Mouse (Mus musculus): ENCODE results near the gene Mnx1. TPM values are rescaled to one million over a fixed set of nuclear protein-coding genes. Genes with fewer than 3 reads are reported as not detected.
A peak's percentile ranks its signal among the peaks of the same experiment; 100 is the strongest.

The Mnx1 gene
- polyA plus RNA-seq (2015; fragmentation: Nextera tagmentation; extraction: Ambion mirVana) = not detected in 2 replicates

- ATAC-seq (replicated peaks; ENCODE audit: extremely low read depth, insufficient read depth, low FRiP score) = no peak
- H3K27ac ChIP-seq (ENCODE audit: low read length) = no peak within 1 kb of the TSS
- 1% methylated on average over 65 of the region's 65 CpGs for WGBS
- H3K36me3 ChIP-seq (ENCODE audit: control insufficient read depth, insufficient read depth) = no peaks in the 10 kb centered on the region
- peak within 1 kb of the TSS; percentile 65 for H3K4me2 ChIP-seq (ENCODE audit: low read depth, low read length)
- peaks cover 11% of the 10 kb centered on the region for H3K4me1 ChIP-seq (ENCODE audit: control insufficient read depth, insufficient read depth, low read length)
- peak within 1 kb of the TSS; percentile 44 for H3K4me3 ChIP-seq (ENCODE audit: low read length)
- peaks cover 97% of the 10 kb centered on the region for H3K27me3 ChIP-seq (ENCODE audit: control insufficient read depth, insufficient read depth, low read length)
- no peaks in the 10 kb centered on the region; the same call in 1 of the 2 replicates for H3K9me3 ChIP-seq (replicated peaks; ENCODE audit: control insufficient read depth, low read length)
- H3K9ac ChIP-seq (ENCODE audit: low read length) = no peak within 1 kb of the TSS
Observed at GRCm38 (mm10) chr5:29478208-29479197, at the start of gene Mnx1. Gene Mnx1 (minus strand): TSS chr5:29478470.

GRCm38 (mm10) chr5:29516432-29516831 lies 38.2 kb upstream of the Mnx1 start:
- no peak for ATAC-seq (replicated peaks; ENCODE audit: extremely low read depth, insufficient read depth, low FRiP score)
- no peaks in the 10 kb centered on the region for H3K36me3 ChIP-seq (ENCODE audit: control insufficient read depth, insufficient read depth)
- no peaks in the 10 kb centered on the region for H3K4me1 ChIP-seq (ENCODE audit: control insufficient read depth, insufficient read depth, low read length)
- no peak overlapping the region for H3K9ac ChIP-seq (ENCODE audit: low read length)
- WGBS = 60% methylated on average over 5 of the region's 5 CpGs
- no peak overlapping the region for H3K4me2 ChIP-seq (ENCODE audit: low read depth, low read length)
- no peaks in the 10 kb centered on the region for H3K9me3 ChIP-seq (replicated peaks; ENCODE audit: control insufficient read depth, low read length)
- 0 out of 2 replicates have a peak, but pooled peaks cover 6% of the 10 kb centered on the region for H3K27me3 ChIP-seq (ENCODE audit: control insufficient read depth, insufficient read depth, low read length)
- H3K4me3 ChIP-seq (ENCODE audit: low read length) = no peak overlapping the region
- no peak overlapping the region for H3K27ac ChIP-seq (ENCODE audit: low read length)

- no peaks in the 10 kb centered on the region for H3K36me3 ChIP-seq (ENCODE audit: control insufficient read depth, insufficient read depth)
- WGBS = 58% methylated on average over 3 of the region's 3 CpGs
- no peak for ATAC-seq (replicated peaks; ENCODE audit: extremely low read depth, insufficient read depth, low FRiP score)
- H3K27ac ChIP-seq (ENCODE audit: low read length) = no peak overlapping the region
- H3K4me2 ChIP-seq (ENCODE audit: low read depth, low read length) = no peak overlapping the region
- H3K27me3 ChIP-seq (ENCODE audit: control insufficient read depth, insufficient read depth, low read length) = 0 out of 2 replicates have a peak, but pooled peaks cover 6% of the 10 kb centered on the region
- no peak overlapping the region for H3K4me3 ChIP-seq (ENCODE audit: low read length)
- H3K9ac ChIP-seq (ENCODE audit: low read length) = no peak overlapping the region
- no peaks in the 10 kb centered on the region for H3K9me3 ChIP-seq (replicated peaks; ENCODE audit: control insufficient read depth, low read length)
- no peaks in the 10 kb centered on the region for H3K4me1 ChIP-seq (ENCODE audit: control insufficient read depth, insufficient read depth, low read length)
Observed at GRCm38 (mm10) chr5:29515888-29516287, 37.6 kb upstream of the Mnx1 start.

GRCm38 (mm10) chr5:29507013-29507412 lies 28.7 kb upstream of the Mnx1 start:
- H3K36me3 ChIP-seq (ENCODE audit: control insufficient read depth, insufficient read depth) = no peaks in the 10 kb centered on the region
- ATAC-seq (replicated peaks; ENCODE audit: extremely low read depth, insufficient read depth, low FRiP score) = no peak
- no peak overlapping the region for H3K9ac ChIP-seq (ENCODE audit: low read length)
- no peak overlapping the region for H3K4me2 ChIP-seq (ENCODE audit: low read depth, low read length)
- H3K27me3 ChIP-seq (ENCODE audit: control insufficient read depth, insufficient read depth, low read length) = no peaks in the 10 kb centered on the region
- no peak overlapping the region for H3K27ac ChIP-seq (ENCODE audit: low read length)
- peaks cover 6% of the 10 kb centered on the region; the same call in 1 of the 2 replicates for H3K4me1 ChIP-seq (ENCODE audit: control insufficient read depth, insufficient read depth, low read length)
- 20% methylated on average over 3 of the region's 3 CpGs for WGBS
- H3K9me3 ChIP-seq (replicated peaks; ENCODE audit: control insufficient read depth, low read length) = no peaks in the 10 kb centered on the region
- H3K4me3 ChIP-seq (ENCODE audit: low read length) = no peak overlapping the region

GRCm38 (mm10) chr5:29487321-29487720 lies 9.1 kb upstream of the Mnx1 start:
- H3K4me2 ChIP-seq (ENCODE audit: low read depth, low read length) = no peak overlapping the region
- no peak overlapping the region for H3K4me3 ChIP-seq (ENCODE audit: low read length)
- no peak overlapping the region for H3K27ac ChIP-seq (ENCODE audit: low read length)
- H3K4me1 ChIP-seq (ENCODE audit: control insufficient read depth, insufficient read depth, low read length) = 0 out of 2 replicates have a peak, but pooled peaks cover 3% of the 10 kb centered on the region
- WGBS = 34% methylated on average over 13 of the region's 13 CpGs
- ATAC-seq (replicated peaks; ENCODE audit: extremely low read depth, insufficient read depth, low FRiP score) = no peak
- no peaks in the 10 kb centered on the region for H3K9me3 ChIP-seq (replicated peaks; ENCODE audit: control insufficient read depth, low read length)
- peaks cover 83% of the 10 kb centered on the region for H3K27me3 ChIP-seq (ENCODE audit: control insufficient read depth, insufficient read depth, low read length)
- no peak overlapping the region for H3K9ac ChIP-seq (ENCODE audit: low read length)
- H3K36me3 ChIP-seq (ENCODE audit: control insufficient read depth, insufficient read depth) = no peaks in the 10 kb centered on the region

- 7% methylated on average over 10 of the region's 10 CpGs for WGBS
- Histone ChIP-seq H3K36me3 (ENCODE audit: control insufficient read depth, insufficient read depth) (no peaks in the 10 kb centered on the region), H3K4me1 (ENCODE audit: control insufficient read depth, insufficient read depth, low read length) (0 out of 2 replicates have a peak, but pooled peaks cover 3% of the 10 kb centered on the region), H3K27me3 (ENCODE audit: control insufficient read depth, insufficient read depth, low read length) (peaks cover 87% of the 10 kb centered on the region), H3K4me2 (ENCODE audit: low read depth, low read length) (no peak overlapping the region), H3K9ac (ENCODE audit: low read length) (no peak overlapping the region), H3K9me3 (replicated peaks; ENCODE audit: control insufficient read depth, low read length) (no peaks in the 10 kb centered on the region), H3K27ac (ENCODE audit: low read length) (no peak overlapping the region), H3K4me3 (ENCODE audit: low read length) (no peak overlapping the region)
- ATAC-seq (replicated peaks; ENCODE audit: extremely low read depth, insufficient read depth, low FRiP score) = no peak
Observed at GRCm38 (mm10) chr5:29485941-29486320, 7.7 kb upstream of the Mnx1 start.

- Histone ChIP-seq H3K9ac (ENCODE audit: low read length) (no peak overlapping the region), H3K4me3 (ENCODE audit: low read length) (0 out of 2 replicates have a peak overlapping the region, but pooled peaks have one; percentile 17), H3K27me3 (ENCODE audit: control insufficient read depth, insufficient read depth, low read length) (peaks cover 90% of the 10 kb centered on the region), H3K4me2 (ENCODE audit: low read depth, low read length) (peak overlapping the region; percentile 10; the same call in 1 of the 2 replicates), H3K4me1 (ENCODE audit: control insufficient read depth, insufficient read depth, low read length) (0 out of 2 replicates have a peak, but pooled peaks cover 3% of the 10 kb centered on the region), H3K9me3 (replicated peaks; ENCODE audit: control insufficient read depth, low read length) (no peaks in the 10 kb centered on the region), H3K27ac (ENCODE audit: low read length) (no peak overlapping the region), H3K36me3 (ENCODE audit: control insufficient read depth, insufficient read depth) (no peaks in the 10 kb centered on the region)
- 4% methylated on average over 38 of the region's 38 CpGs for WGBS
- no peak for ATAC-seq (replicated peaks; ENCODE audit: extremely low read depth, insufficient read depth, low FRiP score)
Observed at GRCm38 (mm10) chr5:29484965-29485940, 7.0 kb upstream of the Mnx1 start.

GRCm38 (mm10) chr5:29483801-29484200 lies 5.5 kb upstream of the Mnx1 start:
- ATAC-seq (replicated peaks; ENCODE audit: extremely low read depth, insufficient read depth, low FRiP score) = no peak
- peaks cover 93% of the 10 kb centered on the region for H3K27me3 ChIP-seq (ENCODE audit: control insufficient read depth, insufficient read depth, low read length)
- H3K4me1 ChIP-seq (ENCODE audit: control insufficient read depth, insufficient read depth, low read length) = peaks cover 7% of the 10 kb centered on the region
- no peak overlapping the region for H3K9ac ChIP-seq (ENCODE audit: low read length)
- H3K36me3 ChIP-seq (ENCODE audit: control insufficient read depth, insufficient read depth) = no peaks in the 10 kb centered on the region
- no peak overlapping the region for H3K4me3 ChIP-seq (ENCODE audit: low read length)
- H3K9me3 ChIP-seq (replicated peaks; ENCODE audit: control insufficient read depth, low read length) = no peaks in the 10 kb centered on the region; the same call in 1 of the 2 replicates
- WGBS = 9% methylated on average over 4 of the region's 4 CpGs
- no peak overlapping the region for H3K4me2 ChIP-seq (ENCODE audit: low read depth, low read length)
- H3K27ac ChIP-seq (ENCODE audit: low read length) = no peak overlapping the region

Measured in heart, embryonic 16.5 days (tissue).